Mouse (Mus musculus): ENCODE results near the gene Csf2rb2. TPM values are rescaled to one million over a fixed set of nuclear protein-coding genes. Genes with fewer than 3 reads are reported as not detected.

The Csf2rb2 gene
- total and polyA plus RNA-seq, 3 experiments = 14.8 to 56.5 (median 21.6) TPM

DNA sequence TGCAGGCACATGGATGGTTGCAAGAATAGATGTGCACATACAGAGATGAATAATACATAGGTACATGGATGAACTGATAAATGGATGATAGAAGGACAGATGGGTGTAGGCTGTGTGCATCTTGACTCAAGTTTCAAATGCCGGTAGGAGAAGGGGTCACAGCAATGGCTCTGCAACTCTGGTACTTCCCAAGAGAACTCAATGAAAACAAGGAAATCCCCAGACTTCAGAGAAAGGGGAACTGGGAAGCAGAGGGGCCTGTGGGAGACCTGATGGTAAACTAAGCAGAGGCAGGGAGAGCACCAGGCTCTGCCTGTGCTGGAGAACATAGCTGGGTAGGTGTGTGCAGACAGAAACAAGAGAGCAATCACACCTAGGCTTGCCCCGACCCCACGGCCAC is 28.9 kb upstream of the Csf2rb2 start (continued):
- TF ChIP-seq USF1 (IDR thresholded peaks at IDR 0.05; ENCODE audit: low read depth, low read length) (no peak; the same call in 1 of the 2 replicates), CHD1 (IDR thresholded peaks at IDR 0.05; ENCODE audit: low read depth, low read length) (no peak), MAFK (IDR thresholded peaks at IDR 0.05; ENCODE audit: insufficient replicate concordance, low read length) (no peak), TCF12 (IDR thresholded peaks at IDR 0.05; ENCODE audit: low read depth, low read length) (peak; percentile 58), KAT2A (IDR thresholded peaks at IDR 0.05; ENCODE audit: insufficient replicate concordance, low read length) (no peak), CHD2 (IDR thresholded peaks at IDR 0.05; ENCODE audit: low read length) (0 out of 2 replicates have a peak, but pooled peaks have one; percentile 17), RAD21 (IDR thresholded peaks at IDR 0.05; ENCODE audit: low read depth, low read length) (no peak), UBTF (IDR thresholded peaks at IDR 0.05; ENCODE audit: low read depth, low read length) (no peak), ELF1 (IDR thresholded peaks at IDR 0.05; ENCODE audit: low read depth, low read length) (no peak), BHLHE40 (IDR thresholded peaks at IDR 0.05; ENCODE audit: low read depth, low read length) (peak; percentile 72)

DNA sequence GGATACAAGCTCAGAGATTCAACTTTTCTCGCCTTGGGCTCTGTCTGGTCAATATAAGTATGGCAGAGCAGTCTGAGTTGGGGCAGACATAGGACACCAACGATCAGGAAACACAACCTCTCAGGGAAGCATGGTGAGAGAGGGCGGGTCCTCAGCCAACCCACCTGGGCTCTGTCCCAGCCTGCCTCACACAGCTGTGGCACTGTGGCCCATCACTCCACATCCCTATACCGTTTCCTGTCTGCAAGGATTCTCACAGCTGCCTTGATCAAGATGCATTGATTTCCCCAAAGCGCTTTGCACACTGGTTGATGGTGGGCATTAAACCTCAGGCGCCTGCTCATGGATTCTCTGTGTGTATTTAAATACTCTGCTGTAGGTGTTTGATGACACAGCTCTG is 27.5 kb upstream of the Csf2rb2 start:
- Histone ChIP-seq H3K4me1 (ENCODE audit: control insufficient read depth in 1 of 2, insufficient read depth in 2 of 2) (peaks cover 29 to 76% of the 10 kb centered on the region in 2 experiments), H3K36me3 (replicated peaks in 1 of 2; ENCODE audit: control insufficient read depth in 1 of 2, insufficient read depth in 1 of 2, low read length in 1 of 2) (peaks cover 55 to 70% of the 10 kb centered on the region in 2 experiments)

DNA sequence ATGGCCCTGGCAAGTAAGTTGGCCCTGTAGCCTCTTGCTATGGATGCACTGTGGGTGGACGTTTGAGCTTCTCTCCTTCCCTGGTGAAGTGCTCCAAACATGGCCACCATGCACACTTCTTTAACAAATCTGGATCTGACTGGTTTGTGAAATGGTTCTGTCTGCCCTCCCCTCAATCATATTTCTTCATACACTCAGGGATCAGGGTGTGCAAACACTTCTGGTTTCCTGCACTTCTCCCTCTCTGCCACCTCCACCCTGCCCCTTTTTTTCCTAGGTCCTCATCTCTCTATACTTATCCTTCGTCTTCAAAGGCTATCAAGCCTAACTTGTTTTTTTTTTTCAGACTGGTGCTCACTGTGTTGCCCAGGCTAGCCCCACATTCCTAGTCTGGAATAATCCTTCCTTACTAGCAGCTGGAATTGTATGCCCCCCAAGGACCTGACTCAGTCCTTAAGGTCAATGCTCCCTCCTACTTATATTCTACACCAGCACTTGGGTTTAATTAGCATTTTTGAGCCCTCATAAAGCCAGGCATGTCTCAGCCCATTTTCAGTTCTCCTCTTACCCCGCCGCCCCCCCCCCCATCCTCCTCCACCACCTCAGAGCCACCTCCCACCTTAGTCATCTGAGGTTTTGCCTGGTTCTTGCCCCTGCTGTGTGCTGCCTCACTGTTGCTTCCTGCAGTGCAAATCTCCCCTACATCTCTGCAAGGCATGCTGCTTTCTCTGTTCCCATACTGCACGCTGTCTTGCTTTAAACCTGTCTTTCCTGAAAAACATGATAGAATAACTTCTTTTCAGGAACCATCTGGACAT is 26.2 kb upstream of the Csf2rb2 start:
- in situ Hi-C loops (cut with MboI; ENCODE audit: low pct_ligation_motif_present, low pct_unique_long_range_greater_than_20kb, low sequenced_read_pairs) (loop anchor here (5.0 to 10.0 kb wide), 2 partner anchors 74 to 147 kb away; no protein-coding TSS in a partner anchor), dilution Hi-C loops (cut with MboI; ENCODE audit: extremely low pct_ligation_motif_present, extremely low pct_unique_long_range_greater_than_20kb, low sequenced_read_pairs) (no loop called here)
- peaks cover 42 to 67% of the 10 kb centered on the region in 2 experiments for H3K36me3 ChIP-seq (replicated peaks in 1 of 2; ENCODE audit: control insufficient read depth in 1 of 2, insufficient read depth in 1 of 2, low read length in 1 of 2)
- H3K9me3 ChIP-seq (replicated peaks; ENCODE audit: low read length) = no peaks in the 10 kb centered on the region
- H3K27ac ChIP-seq (ENCODE audit: insufficient read depth, low read depth) = peak overlapping the region; percentile 94
- H3K27me3 ChIP-seq (replicated peaks) = no peaks in the 10 kb centered on the region
- H3K4me2 ChIP-seq (ENCODE audit: insufficient read depth, low read depth, poor library complexity, severe bottlenecking) = peak overlapping the region; percentile 97
- peaks cover 28 to 68% of the 10 kb centered on the region in 2 experiments for H3K4me1 ChIP-seq (ENCODE audit: control insufficient read depth in 1 of 2, insufficient read depth in 2 of 2)
- H3K79me2 ChIP-seq (replicated peaks; ENCODE audit: control insufficient read depth, extremely low read depth, insufficient read depth, poor library complexity, severe bottlenecking) = peaks cover 76% of the 10 kb centered on the region
- peak; percentile 77 for DNase-seq (ENCODE audit: extremely low read depth)
- peak overlapping the region; percentile 72; the same call in 1 of the 2 replicates for H3K9ac ChIP-seq (ENCODE audit: insufficient read depth, low read depth)
- H3K4me3 ChIP-seq (replicated peaks in 1 of 3; ENCODE audit: low read depth in 2 of 3, low read length in 2 of 3, poor library complexity in 1 of 3) = peak overlapping the region in 2 of 3 experiments; percentile 22 to 23
- TF ChIP-seq ZMIZ1 (IDR thresholded peaks at IDR 0.05; ENCODE audit: low read depth, low read length) = peak; percentile 30; the same call in 1 of the 2 replicates
- TF ChIP-seq MXI1 (IDR thresholded peaks at IDR 0.05; ENCODE audit: low read depth, low read length) = peak; percentile 70
- TF ChIP-seq JUND (conservative IDR thresholded peaks at IDR 0.05; ENCODE audit: low read depth, low read length) = no peak
- TF ChIP-seq IRF4 (IDR thresholded peaks at IDR 0.05; ENCODE audit: low read depth, low read length) = peak; percentile 74
- TF ChIP-seq TBP (conservative IDR thresholded peaks at IDR 0.05; ENCODE audit: low read depth, low read length) = 0 out of 2 replicates have a peak, but pooled peaks have one; percentile 47
- no peak for TF ChIP-seq ZKSCAN1 (IDR thresholded peaks at IDR 0.05; ENCODE audit: borderline replicate concordance, low read depth, low read length)
- TF ChIP-seq BHLHE40 (IDR thresholded peaks at IDR 0.05; ENCODE audit: low read depth, low read length) = peak; percentile 18; the same call in 1 of the 2 replicates
- TF ChIP-seq GABPA (IDR thresholded peaks at IDR 0.05; ENCODE audit: insufficient replicate concordance, low read depth, low read length) = no peak
- no peak for TF ChIP-seq E2F4 (IDR thresholded peaks at IDR 0.05; ENCODE audit: insufficient replicate concordance, low read depth, low read length)
- TF ChIP-seq CHD2 (IDR thresholded peaks at IDR 0.05; ENCODE audit: low read length) = 0 out of 2 replicates have a peak, but pooled peaks have one; percentile 52
- TF ChIP-seq JUN (IDR thresholded peaks at IDR 0.05; ENCODE audit: insufficient read depth, low read depth, low read length) = no peak
- peak; percentile 80; the same call in 1 of the 2 replicates for TF ChIP-seq MAZ (IDR thresholded peaks at IDR 0.05; ENCODE audit: low read depth, low read length)
- no peak; the same call in none of the 2 replicates for TF ChIP-seq SIN3A (IDR thresholded peaks at IDR 0.05; ENCODE audit: low read length)
- TF ChIP-seq CHD1 (IDR thresholded peaks at IDR 0.05; ENCODE audit: low read depth, low read length) = peak; percentile 86; the same call in 1 of the 2 replicates
- TF ChIP-seq POLR2AphosphoS2 (IDR thresholded peaks at IDR 0.05; ENCODE audit: low read depth, low read length) = peak; percentile 71; the same call in 1 of the 2 replicates
- TF ChIP-seq UBTF (IDR thresholded peaks at IDR 0.05; ENCODE audit: low read depth, low read length) = no peak

More for the DNA sequence above, 27.5 kb upstream of the Csf2rb2 start:
- H3K9ac ChIP-seq (ENCODE audit: insufficient read depth, low read depth) = peak overlapping the region; percentile 63; the same call in 1 of the 2 replicates
- dilution Hi-C loops (cut with MboI; ENCODE audit: extremely low pct_ligation_motif_present, extremely low pct_unique_long_range_greater_than_20kb, low sequenced_read_pairs) (no loop called here), in situ Hi-C loops (cut with MboI; ENCODE audit: low pct_ligation_motif_present, low pct_unique_long_range_greater_than_20kb, low sequenced_read_pairs) (loop anchor here (5.0 to 10.0 kb wide), 2 partner anchors 76 to 148 kb away; no protein-coding TSS in a partner anchor)
- peak overlapping the region in 1 of 3 experiments; percentile 22 for H3K4me3 ChIP-seq (replicated peaks in 1 of 3; ENCODE audit: low read depth in 2 of 3, low read length in 2 of 3, poor library complexity in 1 of 3)
- H3K79me2 ChIP-seq (replicated peaks; ENCODE audit: control insufficient read depth, extremely low read depth, insufficient read depth, poor library complexity, severe bottlenecking) = peaks cover 63% of the 10 kb centered on the region
- TF ChIP-seq TCF12 (IDR thresholded peaks at IDR 0.05; ENCODE audit: low read depth, low read length) (peak; percentile 62; the same call in 1 of the 2 replicates), HCFC1 (IDR thresholded peaks at IDR 0.05; ENCODE audit: low read depth, low read length) (no peak), EP300 (IDR thresholded peaks at IDR 0.05; ENCODE audit: low read length) (0 out of 2 replicates have a peak, but pooled peaks have one; percentile 19), MAZ (IDR thresholded peaks at IDR 0.05; ENCODE audit: low read depth, low read length) (no peak), SIN3A (IDR thresholded peaks at IDR 0.05; ENCODE audit: low read length) (peak; percentile 24; the same call in 1 of the 2 replicates), ETS1 (conservative IDR thresholded peaks at IDR 0.05; ENCODE audit: low read depth, low read length) (peak; percentile 60), POLR2A (IDR thresholded peaks at IDR 0.05; ENCODE audit: low read depth, low read length) (peak; percentile 20; the same call in 1 of the 2 replicates), CHD1 (IDR thresholded peaks at IDR 0.05; ENCODE audit: low read depth, low read length) (no peak), MXI1 (IDR thresholded peaks at IDR 0.05; ENCODE audit: low read depth, low read length) (peak; percentile 47; the same call in 1 of the 2 replicates)
- peak; percentile 70 for DNase-seq (ENCODE audit: extremely low read depth)
- H3K9me3 ChIP-seq (replicated peaks; ENCODE audit: low read length) = no peaks in the 10 kb centered on the region
- peak overlapping the region; percentile 97 for H3K4me2 ChIP-seq (ENCODE audit: insufficient read depth, low read depth, poor library complexity, severe bottlenecking)
- H3K27ac ChIP-seq (ENCODE audit: insufficient read depth, low read depth) = peak overlapping the region; percentile 86
- H3K27me3 ChIP-seq (replicated peaks) = no peaks in the 10 kb centered on the region

All from CH12.LX (cell line).